Mouse (Mus musculus): ENCODE results near the gene Hist1h4i. TPM values are rescaled to one million over a fixed set of nuclear protein-coding genes. Genes with fewer than 3 reads are reported as not detected.
"Not testable (repeated sequence)": the region's sequence is repeated elsewhere in the genome, so short reads cannot be mapped to it uniquely, and the experiment has no call there.

Gene Hist1h4i
- 26.8 and 29.2 TPM in 2 replicates for polyA plus RNA-seq (2016; fragmentation: Nextera tagmentation; extraction: Ambion mirVana)

- Histone ChIP-seq H3K4me1 (peaks cover 13% of the 10 kb centered on the region; the same call in 1 of the 2 replicates), H3K4me2 (replicated peaks) (peak within 1 kb of the TSS; percentile 77), H3K27ac (peak within 1 kb of the TSS; percentile 95), H3K4me3 (peak within 1 kb of the TSS; percentile 48), H3K9ac (peak within 1 kb of the TSS; percentile 68)
- under 1% methylated on average over 27 of the region's 27 CpGs for WGBS
- not testable (repeated sequence) for H3K36me3 ChIP-seq, H3K27me3 ChIP-seq, H3K9me3 ChIP-seq
- ATAC-seq (ENCODE audit: insufficient number of reproducible peaks, insufficient read depth, low FRiP score, low TSS enrichment): peak; percentile 29; the same call in 1 of the 2 replicates
Measured at GRCm38 (mm10) chr13:22041142-22041536, at the start of gene Hist1h4i. TSS of gene Hist1h4i (minus strand) at chr13:22041362.

GRCm38 (mm10) chr13:22084140-22084539 lies 43.0 kb upstream of the Hist1h4i start, which contains the start of gene Vmn1r188:
TSS of gene Vmn1r188 (plus strand) at chr13:22084440.
- not testable (repeated sequence) for H3K4me2 ChIP-seq (replicated peaks); H3K27ac ChIP-seq; H3K4me3 ChIP-seq; H3K9me3 ChIP-seq; ATAC-seq (ENCODE audit: insufficient number of reproducible peaks, insufficient read depth, low FRiP score, low TSS enrichment); H3K4me1 ChIP-seq; H3K36me3 ChIP-seq; H3K27me3 ChIP-seq; H3K9ac ChIP-seq
- 86% methylated on average over 1 of the region's 1 CpGs for WGBS

- H3K27me3 ChIP-seq: no peaks in the 10 kb centered on the region
- no peaks in the 10 kb centered on the region for H3K4me1 ChIP-seq
- no peak overlapping the region for H3K4me2 ChIP-seq (replicated peaks)
- no peaks in the 10 kb centered on the region for H3K9me3 ChIP-seq
- WGBS: 71% methylated on average over 1 of the region's 1 CpGs
- no peak overlapping the region for H3K4me3 ChIP-seq
- H3K9ac ChIP-seq: no peak overlapping the region
- ATAC-seq (ENCODE audit: insufficient number of reproducible peaks, insufficient read depth, low FRiP score, low TSS enrichment): no peak
- no peak overlapping the region for H3K27ac ChIP-seq
- no peaks in the 10 kb centered on the region for H3K36me3 ChIP-seq
Measured at GRCm38 (mm10) chr13:22063468-22063867, 22.3 kb upstream of the Hist1h4i start.

GRCm38 (mm10) chr13:22061422-22061821 lies 20.3 kb upstream of the Hist1h4i start:
- no peaks in the 10 kb centered on the region for H3K9me3 ChIP-seq
- no peak for ATAC-seq (ENCODE audit: insufficient number of reproducible peaks, insufficient read depth, low FRiP score, low TSS enrichment)
- no peak overlapping the region for H3K27ac ChIP-seq

GRCm38 (mm10) chr13:22053754-22054153 lies 12.6 kb upstream of the Hist1h4i start:
- H3K4me2 ChIP-seq (replicated peaks): no peak overlapping the region
- H3K27me3 ChIP-seq: no peaks in the 10 kb centered on the region
- no peak overlapping the region for H3K4me3 ChIP-seq
- no peaks in the 10 kb centered on the region for H3K9me3 ChIP-seq
- no peak for ATAC-seq (ENCODE audit: insufficient number of reproducible peaks, insufficient read depth, low FRiP score, low TSS enrichment)
- WGBS: 96% methylated on average over 1 of the region's 1 CpGs
- peaks cover 2% of the 10 kb centered on the region; the same call in 1 of the 2 replicates for H3K4me1 ChIP-seq
- H3K36me3 ChIP-seq: no peaks in the 10 kb centered on the region
- H3K9ac ChIP-seq: no peak overlapping the region
- no peak overlapping the region for H3K27ac ChIP-seq

More at GRCm38 (mm10) chr13:22061422-22061821, 20.3 kb upstream of the Hist1h4i start:
- Histone ChIP-seq H3K4me2 (replicated peaks) (no peak overlapping the region), H3K36me3 (no peaks in the 10 kb centered on the region), H3K9ac (no peak overlapping the region), H3K4me1 (no peaks in the 10 kb centered on the region), H3K4me3 (no peak overlapping the region), H3K27me3 (no peaks in the 10 kb centered on the region)
- 79% methylated on average over 1 of the region's 1 CpGs for WGBS

GRCm38 (mm10) chr13:22051523-22051859 lies 10.3 kb upstream of the Hist1h4i start:
- no peaks in the 10 kb centered on the region for H3K27me3 ChIP-seq
- H3K4me3 ChIP-seq: peak overlapping the region; percentile 46
- no peak for ATAC-seq (ENCODE audit: insufficient number of reproducible peaks, insufficient read depth, low FRiP score, low TSS enrichment)
- H3K4me1 ChIP-seq: peaks cover 2% of the 10 kb centered on the region; the same call in 1 of the 2 replicates
- no peaks in the 10 kb centered on the region for H3K36me3 ChIP-seq
- H3K9me3 ChIP-seq: no peaks in the 10 kb centered on the region
- H3K9ac ChIP-seq: no peak overlapping the region
- H3K4me2 ChIP-seq (replicated peaks): peak overlapping the region; percentile 58
- no peak overlapping the region; the same call in 1 of the 2 replicates for H3K27ac ChIP-seq
- 13% methylated on average over 5 of the region's 5 CpGs for WGBS

- peak overlapping the region; percentile 83 for H3K27ac ChIP-seq
- H3K36me3 ChIP-seq: no peaks in the 10 kb centered on the region
- peak overlapping the region; percentile 58 for H3K4me2 ChIP-seq (replicated peaks)
- H3K4me1 ChIP-seq: peaks cover 2% of the 10 kb centered on the region; the same call in 1 of the 2 replicates
- peak overlapping the region; percentile 61; the same call in 1 of the 2 replicates for H3K9ac ChIP-seq
- no peaks in the 10 kb centered on the region for H3K27me3 ChIP-seq
- WGBS: under 1% methylated on average over 52 of the region's 52 CpGs
- peak; percentile 91 for ATAC-seq (ENCODE audit: insufficient number of reproducible peaks, insufficient read depth, low FRiP score, low TSS enrichment)
- no peaks in the 10 kb centered on the region for H3K9me3 ChIP-seq
- peak overlapping the region; percentile 46 for H3K4me3 ChIP-seq
Measured at GRCm38 (mm10) chr13:22050591-22051522, 9.7 kb upstream of the Hist1h4i start.

- H3K27ac ChIP-seq: peak overlapping the region; percentile 83
- H3K4me1 ChIP-seq: peaks cover 2% of the 10 kb centered on the region; the same call in 1 of the 2 replicates
- H3K9me3 ChIP-seq: no peaks in the 10 kb centered on the region
- H3K4me2 ChIP-seq (replicated peaks): peak overlapping the region; percentile 58
- H3K4me3 ChIP-seq: peak overlapping the region; percentile 46
- peak overlapping the region; percentile 28; the same call in 1 of the 2 replicates for H3K9ac ChIP-seq
- peak; percentile 42 for ATAC-seq (ENCODE audit: insufficient number of reproducible peaks, insufficient read depth, low FRiP score, low TSS enrichment)
- under 1% methylated on average over 14 of the region's 14 CpGs for WGBS
- H3K36me3 ChIP-seq: no peaks in the 10 kb centered on the region
- H3K27me3 ChIP-seq: no peaks in the 10 kb centered on the region
Measured at GRCm38 (mm10) chr13:22049737-22050440, 8.7 kb upstream of the Hist1h4i start.

- no peak overlapping the region for H3K27ac ChIP-seq
Measured at GRCm38 (mm10) chr13:22049041-22049440, 7.9 kb upstream of the Hist1h4i start.

GRCm38 (mm10) chr13:22045311-22045710 lies 4.1 kb upstream of the Hist1h4i start:
- Histone ChIP-seq H3K27ac (no peak overlapping the region), H3K4me3 (no peak overlapping the region), H3K9me3 (no peaks in the 10 kb centered on the region), H3K4me1 (peaks cover 10% of the 10 kb centered on the region; the same call in 1 of the 2 replicates), H3K9ac (no peak overlapping the region), H3K36me3 (no peaks in the 10 kb centered on the region), H3K4me2 (replicated peaks) (no peak overlapping the region), H3K27me3 (no peaks in the 10 kb centered on the region)
- WGBS: 55% methylated on average over 2 of the region's 2 CpGs
- ATAC-seq (ENCODE audit: insufficient number of reproducible peaks, insufficient read depth, low FRiP score, low TSS enrichment): no peak

More at GRCm38 (mm10) chr13:22049041-22049440, 7.9 kb upstream of the Hist1h4i start:
- Histone ChIP-seq H3K36me3 (no peaks in the 10 kb centered on the region), H3K4me3 (no peak overlapping the region), H3K4me2 (replicated peaks) (no peak overlapping the region), H3K9me3 (no peaks in the 10 kb centered on the region), H3K9ac (no peak overlapping the region), H3K27me3 (no peaks in the 10 kb centered on the region), H3K4me1 (peaks cover 5% of the 10 kb centered on the region; the same call in 1 of the 2 replicates)
- ATAC-seq (ENCODE audit: insufficient number of reproducible peaks, insufficient read depth, low FRiP score, low TSS enrichment): no peak
- WGBS: 81% methylated on average over 2 of the region's 2 CpGs

- Histone ChIP-seq H3K27ac (no peak overlapping the region; the same call in 1 of the 2 replicates), H3K36me3 (no peaks in the 10 kb centered on the region), H3K4me3 (peak overlapping the region; percentile 38; the same call in 1 of the 2 replicates), H3K4me2 (replicated peaks) (peak overlapping the region; percentile 54), H3K27me3 (no peaks in the 10 kb centered on the region), H3K9me3 (no peaks in the 10 kb centered on the region), H3K4me1 (peaks cover 16% of the 10 kb centered on the region; the same call in 1 of the 2 replicates), H3K9ac (no peak overlapping the region)
- 79% methylated on average over 6 of the region's 6 CpGs for WGBS
- ATAC-seq (ENCODE audit: insufficient number of reproducible peaks, insufficient read depth, low FRiP score, low TSS enrichment): no peak
Measured at GRCm38 (mm10) chr13:22044432-22045155, 3.4 kb upstream of the Hist1h4i start.

Measured in embryonic facial prominence, embryonic 12.5 days (tissue).